Mouse (Mus musculus) ES-E14 (cell line): ENCODE data around the gene Kcnj9.

ENCODE experiments used
- CHD2 ChIP-seq: IDR thresholded peaks from 2 replicates; pipeline ENCODE4 v1.6.1; 2014; ENCODE audit warnings: mild to moderate bottlenecking, low read depth, low read length, inconsistent platforms
- MAFK ChIP-seq: IDR thresholded peaks from 2 replicates; pipeline ENCODE4 v1.6.1; 2014; ENCODE audit warnings: mild to moderate bottlenecking, low read depth, low read length, inconsistent platforms; ENCODE audit not compliant: insufficient read depth
- ZNF384 ChIP-seq: IDR thresholded peaks from 2 replicates; pipeline ENCODE4 v1.6.1; 2012; ENCODE audit warnings: low read depth, low read length, inconsistent platforms

GRCm38 (mm10) chr1:172309699-172310398, 19.3 kb downstream of the Kcnj9 start:
- no peak for TF ChIP-seq MAFK
- TF ChIP-seq CHD2, result no peak
- TF ChIP-seq ZNF384, result no peak
